ENCODE assay signal across 8 mouse cellular contexts in genomic region chr4:131254243-131254642, GRCm38 (mm10).
DNase-seq lines count a peak whose midpoint lies in the region.
"Had no signal": no experiment of that assay in that cellular context is flagged by ENCODE, and none has a peak within 500 bp of the region (broad histone marks: within the 10 kb centered on the region; RNA-seq: fewer than 3 reads in every experiment).

No protein-coding gene starts in this region.

- peak; percentile 55 to 77 for DNase-seq in adrenal gland, adult 18-20 months (ENCODE audit: low spot score in 2 of 2)
- DNase-seq in adrenal gland, postnatal 36 days = peak; percentile 87 to 90
- peak; percentile 62 to 74 for DNase-seq in heart, postnatal 14 days
- DNase-seq in lung, adult 18-20 months = peak; percentile 63
- DNase-seq in layer of hippocampus, postnatal 25 days (ENCODE audit: extremely low spot score in 1 of 2, low spot score in 1 of 2) = no peak
- DNase-seq in layer of hippocampus, adult 8-10 months (ENCODE audit: low spot score in 2 of 2) = no peak
- no peak for DNase-seq in left cerebral cortex, adult 8-10 months (ENCODE audit: low spot score in 2 of 2)
- DNase-seq: thymus, adult 2 months had no signal

- intact Hi-C loops in heart, postnatal 14 days (cut with DNase I) = loop anchor here (5.0 kb wide), 1 partner anchor 292 kb away; no protein-coding TSS in a partner anchor

Comparison
In these comparisons a context has a peak if more than half of its experiments do, and no peak if none do; other contexts are left out.
1. DNase-seq: peak in adrenal gland, adult 18-20 months (2 of 2), adrenal gland, postnatal 36 days (2 of 2), heart, postnatal 14 days (2 of 2) and lung, adult 18-20 months (2 of 2); none in layer of hippocampus, postnatal 25 days (0 of 2), layer of hippocampus, adult 8-10 months (0 of 2) and left cerebral cortex, adult 8-10 months (0 of 2).